Mouse (Mus musculus) ovary, postnatal 10 days (tissue): ENCODE results near the gene Lgals9.
"Not testable (repeated sequence)": the region's sequence is repeated elsewhere in the genome, so short reads cannot be mapped to it uniquely, and the experiment has no call there.

Source experiments
- DNase-seq: peaks from one replicate; pipeline ENCODE4 v3.0.0; 2022; ENCODE audit warnings: low spot score

Lgals9 gene

DNA sequence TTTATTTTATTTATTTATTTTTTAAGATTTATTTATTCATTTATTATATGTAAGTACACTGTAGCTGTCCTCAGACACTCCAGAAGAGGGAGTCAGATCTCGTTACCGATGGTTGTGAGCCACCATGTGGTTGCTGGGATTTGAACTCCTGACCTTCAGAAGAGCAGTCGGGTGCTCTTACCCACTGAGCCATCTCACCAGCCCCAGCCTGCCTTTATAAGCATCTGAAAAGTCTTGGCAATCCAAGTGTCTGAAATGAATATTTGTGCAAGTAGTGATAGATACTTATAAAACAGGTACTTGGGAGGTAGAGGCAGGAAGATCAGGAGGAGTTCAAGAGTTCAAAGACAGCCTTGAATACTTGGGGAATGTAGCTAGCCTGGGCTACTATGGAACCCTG is 22.6 kb upstream of the Lgals9 start:
- not testable (repeated sequence) for DNase-seq

DNA sequence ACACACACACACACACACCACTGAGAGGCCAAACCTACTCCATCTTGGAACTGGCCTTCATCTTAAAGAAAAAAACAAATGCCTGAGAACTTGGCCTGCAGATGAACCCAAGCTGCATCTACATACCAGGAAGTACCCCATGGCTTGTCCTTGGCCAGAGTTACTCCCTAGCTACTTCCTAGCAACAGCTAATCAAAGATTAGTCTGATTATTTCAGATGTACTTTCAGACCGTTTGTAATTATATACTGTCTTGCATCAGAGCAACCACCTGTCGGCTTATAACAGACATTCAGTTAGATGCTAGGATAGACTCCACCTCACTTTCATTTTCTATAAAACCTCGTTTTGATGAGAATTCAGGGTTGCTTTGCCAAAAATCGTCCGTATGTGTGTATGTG is 21.7 kb upstream of the Lgals9 start:
- DNase-seq: no peak

DNA sequence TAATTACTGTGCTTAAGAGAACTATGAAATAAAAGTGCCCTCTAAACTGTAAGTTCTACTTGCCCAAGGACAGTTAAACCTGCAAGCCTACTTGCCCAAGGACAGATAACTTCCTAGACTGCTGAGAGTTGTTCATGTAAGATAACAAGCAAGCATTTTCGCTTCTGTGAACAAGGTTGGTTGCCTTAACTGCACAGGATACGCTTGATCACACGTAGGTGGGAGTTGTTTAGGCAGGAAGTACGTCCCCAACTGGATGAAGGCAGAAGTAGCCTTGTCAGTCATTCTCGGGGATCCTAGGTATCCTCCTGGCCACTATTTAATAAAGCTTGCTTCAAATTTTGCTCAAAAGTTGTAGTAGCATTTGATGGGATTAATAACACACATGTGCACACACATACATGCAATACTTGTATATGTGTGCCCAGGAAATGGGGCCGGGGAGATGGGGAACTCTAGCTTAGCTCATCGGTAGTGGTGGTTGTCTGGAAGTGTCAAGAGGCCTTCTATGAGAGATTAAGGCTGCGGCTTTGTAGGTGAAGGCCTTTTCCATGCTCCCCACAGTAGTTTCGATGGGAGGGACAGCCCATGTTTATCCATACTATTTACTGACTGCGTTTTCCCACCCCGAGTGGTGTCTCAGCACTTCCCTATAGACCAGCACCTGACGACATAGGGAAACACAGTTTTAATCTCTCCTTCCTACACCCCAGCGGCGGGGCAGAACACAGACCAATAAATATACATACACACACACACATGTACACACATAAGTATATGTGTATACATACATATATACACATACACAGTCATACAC is 21.0 kb upstream of the Lgals9 start:
- DNase-seq: no peak

DNA sequence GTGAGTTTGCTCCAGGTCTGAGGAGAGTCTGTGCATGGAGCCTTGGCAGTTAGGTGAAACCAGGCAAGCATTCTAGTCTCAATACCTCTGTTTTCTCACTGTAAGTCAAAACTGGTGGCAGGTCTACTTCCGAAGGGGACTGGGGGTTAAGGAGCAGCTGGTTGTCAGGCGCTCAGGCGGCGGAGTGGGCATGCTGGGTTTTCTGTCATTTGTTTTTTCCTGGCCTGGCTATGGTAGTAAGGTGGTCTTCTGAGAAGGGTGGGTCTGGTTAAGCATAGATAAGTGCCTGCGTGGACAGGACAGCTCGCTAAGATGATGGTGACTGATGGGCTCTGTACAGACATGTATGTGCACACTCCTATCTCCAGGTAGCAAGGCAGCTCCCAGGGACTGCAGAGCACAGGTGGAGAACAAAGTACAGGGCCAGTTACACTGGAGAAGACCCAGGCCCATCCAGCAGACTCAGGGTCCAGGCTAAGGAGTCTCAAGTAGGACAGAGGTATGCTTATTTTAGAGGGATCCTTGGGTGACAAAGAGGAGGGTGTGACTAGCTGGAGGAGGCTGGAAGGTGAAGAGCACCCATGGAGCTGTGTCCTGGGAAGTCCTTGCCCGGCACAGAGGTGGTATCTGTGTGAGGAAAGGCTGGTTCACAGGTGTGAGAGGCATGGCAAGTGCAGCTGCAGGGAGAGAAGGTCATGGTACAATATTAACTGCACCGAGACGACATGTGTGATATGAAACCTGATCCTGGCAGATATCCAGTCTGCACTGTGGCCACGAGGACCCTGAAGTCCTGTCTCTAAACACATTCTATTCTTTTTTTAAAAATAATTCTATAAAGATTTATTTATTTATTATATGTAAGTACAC is 19.3 kb upstream of the Lgals9 start:
- no peak for DNase-seq

DNA sequence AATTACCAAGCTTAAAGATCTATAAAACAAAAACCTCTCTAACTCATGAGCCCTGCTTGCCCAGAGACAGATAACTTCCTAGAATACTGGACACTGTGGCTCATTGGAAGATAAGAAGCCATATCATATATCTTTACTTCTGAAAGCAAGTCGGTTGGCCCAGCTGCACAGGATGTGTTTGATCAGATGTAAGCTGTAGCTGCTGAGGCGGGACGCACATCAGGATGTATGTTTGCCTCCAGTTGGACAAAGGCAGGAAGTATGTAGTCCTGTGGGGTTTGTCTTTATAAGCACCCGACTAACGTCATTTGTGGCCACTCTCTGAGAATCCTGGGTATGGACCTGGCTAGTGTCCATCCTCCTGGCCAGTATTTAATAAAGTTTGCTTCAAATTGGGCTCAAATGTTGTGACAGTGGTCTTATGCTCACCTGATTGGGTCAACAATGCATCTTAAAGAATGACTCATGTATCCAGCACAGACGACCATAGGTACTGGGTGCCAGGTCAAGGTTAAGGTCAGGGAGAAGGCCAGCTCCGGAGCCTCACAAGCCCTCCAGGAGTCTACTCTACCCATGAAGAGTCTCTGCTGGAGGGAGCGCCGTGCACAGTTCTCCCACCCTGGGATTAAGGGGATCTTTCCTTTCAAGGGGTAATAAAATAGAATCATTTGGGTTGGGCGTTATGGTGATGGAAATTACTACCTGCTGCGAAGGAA is 18.5 kb upstream of the Lgals9 start:
- no peak for DNase-seq

DNA sequence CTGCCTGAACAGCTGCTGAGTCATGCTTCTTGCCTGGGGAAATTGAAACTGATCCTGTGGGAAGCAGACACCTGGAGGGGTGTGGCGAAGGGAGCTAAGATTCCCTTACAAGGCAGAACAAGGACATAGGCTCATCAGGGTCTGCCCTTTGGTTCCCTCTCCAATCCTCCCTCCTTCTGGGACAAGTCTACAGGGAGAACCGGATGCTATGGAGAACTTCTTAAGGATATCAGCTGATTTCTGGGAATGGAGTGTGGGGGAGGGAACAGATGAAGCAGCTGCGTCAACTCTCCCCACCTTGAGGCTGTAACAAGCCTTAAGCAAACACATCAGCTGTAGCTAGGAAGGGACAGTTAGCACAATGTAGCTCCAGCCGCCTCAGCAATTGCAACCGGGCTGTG is 17.8 kb upstream of the Lgals9 start:
- no peak for DNase-seq

DNA sequence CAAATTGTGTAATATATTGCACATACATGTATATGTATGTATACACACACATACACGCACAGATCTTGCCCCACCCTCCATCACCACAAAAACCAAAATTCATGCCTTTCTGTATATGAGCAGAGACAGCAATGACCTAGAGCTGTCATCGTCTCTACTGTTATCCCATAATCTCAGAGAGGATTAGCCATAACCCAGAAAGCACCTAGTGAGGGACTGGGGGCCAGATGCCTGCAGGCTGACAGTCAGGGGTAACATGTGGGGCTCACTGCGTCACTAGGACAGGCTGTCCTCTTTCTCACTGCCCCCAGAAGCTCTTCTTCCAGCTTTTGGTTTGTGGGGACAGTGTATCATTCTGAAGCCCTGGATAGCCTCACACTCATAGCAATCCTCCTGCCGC is 17.1 kb upstream of the Lgals9 start:
- DNase-seq: no peak

DNA sequence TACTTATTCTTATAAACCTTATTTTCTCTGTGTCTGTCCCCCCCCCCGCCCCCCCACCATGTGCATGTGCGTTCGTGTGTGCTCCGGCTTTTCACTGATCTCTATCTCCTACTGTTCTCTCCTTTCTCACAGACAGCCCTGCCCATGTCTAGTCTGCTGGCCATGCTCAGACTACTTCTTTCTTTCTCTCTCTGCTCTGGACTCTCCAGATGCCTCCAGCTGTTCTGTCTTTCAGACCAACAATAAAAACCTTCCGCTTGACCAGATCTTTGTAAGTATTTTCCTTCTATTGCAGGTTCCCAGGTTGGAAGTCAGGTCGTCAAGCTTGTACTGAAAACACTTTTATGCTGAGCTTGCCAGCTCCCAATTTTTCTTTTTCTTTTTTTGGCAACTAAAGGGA is 14.4 kb upstream of the Lgals9 start:
- DNase-seq: no peak

DNA sequence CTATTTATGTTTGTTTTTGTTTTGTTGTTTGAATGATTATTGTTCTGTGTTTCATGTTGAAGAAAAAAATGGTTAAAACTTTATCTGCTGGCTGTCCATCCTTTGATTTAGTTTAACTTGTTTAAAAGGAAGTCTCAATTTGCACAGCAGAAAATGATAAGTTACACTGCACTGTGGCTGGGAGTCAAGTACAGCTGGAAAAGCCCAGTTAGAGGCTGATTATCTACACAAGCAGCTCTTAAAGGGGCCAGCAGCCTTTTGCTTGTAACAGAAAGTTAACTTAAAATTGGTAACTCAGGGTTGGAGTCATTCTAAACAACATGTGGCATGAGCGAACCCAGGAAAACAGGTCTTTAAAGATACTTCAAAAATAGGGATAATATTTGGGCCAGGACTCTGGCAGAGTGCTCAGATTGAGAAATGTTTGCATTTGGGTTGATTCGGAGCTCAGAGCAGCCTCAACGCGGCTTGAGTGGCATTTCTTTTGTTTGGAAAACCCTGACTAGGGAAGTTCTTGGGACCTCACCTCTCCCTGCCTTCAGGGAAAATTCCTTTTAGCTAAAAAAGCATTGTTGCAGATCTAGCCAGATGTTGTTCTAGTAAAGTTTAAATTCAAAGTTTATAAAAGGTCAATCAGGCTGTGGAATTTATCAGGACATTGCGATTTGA is 6.3 kb upstream of the Lgals9 start:
- DNase-seq: not testable (repeated sequence)

DNA sequence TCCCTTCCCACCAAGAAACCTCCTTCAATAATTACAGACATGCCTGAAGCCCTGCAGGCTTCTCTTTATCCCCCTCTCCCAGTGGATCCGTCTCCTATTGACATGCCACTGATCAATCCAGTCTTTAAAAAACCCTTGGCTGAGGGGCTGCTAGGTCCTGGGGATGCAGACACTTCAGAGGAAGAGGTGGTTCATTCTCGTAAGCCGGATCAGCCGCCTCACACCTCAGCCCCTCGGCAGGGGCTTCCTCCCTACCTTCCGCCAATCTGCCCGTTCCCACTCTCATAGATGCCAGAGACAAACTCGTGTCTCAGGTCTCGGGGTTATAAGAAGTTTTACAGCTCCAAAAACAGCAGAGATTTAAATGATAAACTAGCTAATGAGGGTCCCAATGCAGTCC is 5.3 kb upstream of the Lgals9 start:
- DNase-seq: no peak

DNA sequence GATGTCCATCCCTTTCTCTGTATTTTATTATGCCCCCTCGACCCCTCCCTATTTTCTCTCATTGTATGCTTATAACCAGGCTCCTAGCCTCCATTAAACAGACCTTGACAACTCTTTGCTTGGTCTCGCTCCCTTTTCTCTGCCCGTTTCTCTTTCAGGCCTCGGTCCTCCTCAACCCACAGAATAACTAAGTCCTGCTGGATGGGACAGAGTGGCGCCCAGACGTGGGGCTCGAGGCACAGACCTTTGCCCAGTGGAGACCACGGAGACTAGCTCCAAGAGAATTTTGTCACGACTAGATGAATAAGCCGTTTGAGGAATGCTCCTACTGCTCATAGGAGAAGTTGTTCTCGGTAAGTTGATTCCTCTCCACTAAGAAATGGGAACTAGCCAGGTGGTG is 4.5 kb upstream of the Lgals9 start:
- not testable (repeated sequence) for DNase-seq

DNA sequence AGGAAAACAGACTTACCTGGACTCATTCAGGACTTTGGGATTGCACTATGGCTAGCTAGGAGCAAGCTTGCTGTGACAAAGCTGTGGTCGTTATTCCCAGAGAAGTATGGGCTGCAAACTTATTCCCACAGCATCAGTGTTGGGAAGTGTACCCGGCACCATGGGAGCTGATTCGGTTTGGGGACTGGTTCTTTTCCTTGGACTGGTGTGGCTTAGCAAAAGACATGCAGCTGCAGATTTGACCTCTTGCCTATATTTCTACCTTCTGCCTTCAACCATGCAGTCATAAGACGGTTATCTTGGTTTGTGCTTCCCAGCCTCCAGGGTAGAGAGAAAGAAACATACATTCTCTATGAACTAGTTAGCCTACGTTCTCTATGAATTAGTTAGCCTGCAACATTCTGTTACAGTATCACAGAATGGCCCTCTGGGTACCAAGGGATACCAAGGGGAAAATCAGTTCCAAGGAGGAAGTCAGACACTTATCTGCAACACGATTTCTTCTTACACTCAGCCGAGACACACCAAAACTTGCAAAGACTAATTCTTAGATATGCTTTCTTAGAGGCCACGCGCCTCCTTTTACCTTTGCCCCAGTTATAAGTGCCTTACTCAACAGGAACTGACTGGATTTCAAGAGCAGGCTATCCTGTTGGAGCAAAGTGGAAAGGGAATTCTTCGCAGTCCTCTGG is 1.7 kb upstream of the Lgals9 start:
- no peak for DNase-seq

DNA sequence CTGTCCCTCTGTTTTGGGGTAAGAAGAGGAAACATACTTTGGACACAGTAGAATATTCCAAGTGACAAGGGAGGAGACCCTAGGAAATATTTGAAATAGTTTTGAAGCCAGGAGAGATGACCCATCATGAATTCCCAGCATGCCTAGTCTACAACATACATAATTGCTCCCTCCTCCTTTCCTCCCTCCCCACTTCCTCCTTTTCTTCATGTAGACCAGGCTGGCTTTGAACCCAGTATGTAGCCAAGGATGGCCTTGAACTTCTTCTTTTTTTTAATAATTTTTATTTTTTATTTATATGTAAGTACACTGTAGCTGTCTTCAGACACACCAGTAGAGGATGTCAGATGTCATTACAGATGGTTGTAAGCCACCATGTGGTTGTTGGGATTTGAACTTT is 759 bp upstream of the Lgals9 start:
- DNase-seq: no peak

DNA sequence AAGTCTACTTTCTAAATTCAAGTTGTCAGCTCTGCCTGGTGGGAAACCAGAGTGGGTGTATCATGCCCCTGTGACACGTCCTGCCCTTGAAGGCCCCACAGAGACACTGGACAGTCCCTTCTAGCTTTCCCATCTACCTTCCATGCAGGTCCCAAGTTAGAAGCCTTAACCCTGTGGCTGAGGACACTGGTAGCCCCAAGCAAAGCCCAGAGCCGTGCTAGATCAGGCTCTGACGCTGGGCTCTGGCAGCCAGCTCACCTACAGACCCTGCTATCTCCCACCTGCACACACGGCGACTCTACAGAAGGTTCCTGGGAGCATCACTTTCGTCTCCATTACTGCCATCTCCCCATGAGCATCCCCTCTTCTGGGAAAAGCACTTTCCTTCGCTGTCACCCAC is 1.2 kb downstream of the Lgals9 start:
- DNase-seq: no peak

DNA sequence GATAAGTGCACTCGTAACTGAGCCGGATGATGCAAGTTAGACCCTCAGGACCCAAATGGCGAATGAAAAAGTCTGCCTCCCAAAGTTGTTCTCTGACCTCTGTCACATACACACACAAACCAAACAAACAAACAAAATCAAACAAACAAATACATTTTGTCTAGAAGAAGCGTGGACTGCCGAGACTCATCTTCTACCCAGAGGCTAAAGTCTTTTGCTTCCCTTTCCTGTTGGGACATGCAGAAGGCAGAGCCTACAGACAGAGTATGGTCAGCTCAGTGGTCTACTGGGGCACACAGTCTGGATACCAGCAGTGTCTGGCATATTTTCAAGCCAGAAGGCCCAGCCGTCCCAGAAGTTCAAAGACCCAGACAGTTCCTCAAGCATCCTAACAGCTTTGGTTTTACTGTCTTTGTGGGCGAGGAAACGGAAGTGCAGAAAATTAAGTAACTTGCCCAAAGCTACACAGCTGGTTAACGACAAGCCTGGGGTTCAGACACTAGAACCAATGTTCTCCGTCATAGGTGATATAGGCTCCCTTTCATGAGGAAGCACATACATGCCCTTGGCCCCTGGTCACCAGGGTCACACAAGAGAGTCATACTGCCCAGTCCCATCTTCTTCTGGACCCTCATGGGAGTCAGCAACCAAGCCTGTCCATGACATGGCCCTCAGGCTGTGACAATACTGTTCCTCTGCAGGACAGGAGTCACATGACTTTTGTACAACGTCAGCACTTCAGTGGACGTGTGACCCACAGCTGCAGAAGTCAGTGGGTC is 2.0 kb downstream of the Lgals9 start:
- no peak for DNase-seq

DNA sequence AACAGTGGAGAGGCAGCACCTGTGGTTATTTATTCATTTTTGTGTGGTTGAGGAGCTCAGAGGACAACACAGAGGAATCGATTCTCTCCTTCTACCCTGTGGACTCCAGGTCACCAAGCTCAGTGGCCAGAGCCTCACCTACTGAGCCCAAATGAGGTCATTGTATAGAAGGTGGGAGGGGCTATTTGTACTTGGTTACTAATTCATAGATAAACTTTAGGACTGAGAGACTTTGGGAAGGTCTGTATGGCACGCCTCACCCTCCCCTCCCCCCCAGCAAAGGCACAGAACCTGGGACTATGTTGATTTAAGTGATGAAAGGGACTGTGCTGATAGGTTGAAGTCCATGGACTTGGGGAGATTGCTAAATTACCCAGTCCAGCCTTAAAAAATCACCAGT is 2.7 kb downstream of the Lgals9 start:
- no peak for DNase-seq

DNA sequence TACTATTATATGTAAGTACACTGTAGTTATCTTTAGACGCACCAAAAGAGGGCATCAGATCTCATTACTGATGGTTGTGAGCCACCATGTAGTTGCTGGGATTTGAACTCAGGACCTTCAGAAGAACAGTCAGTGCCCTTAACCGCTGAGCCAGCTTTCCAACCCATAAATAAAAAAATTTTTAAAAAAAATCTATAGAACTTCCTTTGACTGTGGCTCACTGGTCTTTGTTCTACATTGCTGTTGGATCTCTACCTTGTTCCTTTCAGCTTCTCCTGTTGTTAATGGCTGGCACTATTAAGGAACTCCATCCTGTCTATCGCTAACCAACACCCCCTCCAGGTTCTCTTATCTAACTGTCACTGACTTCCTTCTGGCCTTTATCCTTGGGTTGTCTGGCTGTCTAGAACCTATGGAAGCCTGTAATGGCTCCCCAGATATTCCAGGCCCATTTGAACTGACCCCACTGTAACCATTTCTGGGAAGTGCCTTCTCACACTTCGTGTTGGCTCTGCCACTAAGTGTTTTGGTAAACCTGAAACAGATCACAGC is 4.6 kb downstream of the Lgals9 start:
- no peak for DNase-seq

DNA sequence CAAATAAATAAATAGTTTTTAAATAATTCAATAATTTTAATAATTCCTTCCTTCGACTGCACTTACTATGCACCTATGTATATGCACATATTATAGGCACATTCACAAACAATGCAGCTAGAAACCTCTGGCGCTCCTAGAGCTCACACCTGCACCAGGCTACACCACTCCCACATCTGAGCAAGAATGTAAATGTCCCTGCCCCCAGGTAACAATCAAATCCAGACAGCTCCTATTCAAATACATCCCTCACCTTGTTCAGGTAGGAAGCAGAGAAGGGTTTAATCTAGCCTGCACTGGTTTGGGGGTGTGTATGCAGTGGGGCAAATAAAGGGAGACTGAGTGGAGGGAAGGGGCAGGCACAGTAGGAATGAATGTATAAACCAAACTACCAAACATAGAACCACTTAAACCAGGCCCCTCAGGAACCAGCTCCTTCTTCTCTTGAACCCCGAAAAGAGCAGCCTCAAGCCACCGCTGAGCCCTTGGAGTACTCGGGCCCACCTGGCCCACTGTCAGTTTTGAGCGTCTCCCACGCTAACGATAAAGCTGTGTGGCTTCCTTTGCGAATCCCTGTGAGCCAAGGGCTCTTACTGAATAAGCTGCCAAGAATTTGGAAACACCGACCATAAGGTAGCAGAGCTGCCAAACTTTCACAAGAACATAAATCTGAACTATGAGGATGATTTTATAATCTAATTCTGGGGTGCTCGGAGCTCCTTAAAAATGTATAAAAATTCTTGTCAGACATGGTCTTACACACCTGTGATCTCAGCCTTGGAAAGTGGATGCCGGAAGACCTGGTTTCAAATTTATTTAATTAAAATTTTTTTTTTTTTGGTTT is 6.3 kb downstream of the Lgals9 start:
- no peak for DNase-seq

DNA sequence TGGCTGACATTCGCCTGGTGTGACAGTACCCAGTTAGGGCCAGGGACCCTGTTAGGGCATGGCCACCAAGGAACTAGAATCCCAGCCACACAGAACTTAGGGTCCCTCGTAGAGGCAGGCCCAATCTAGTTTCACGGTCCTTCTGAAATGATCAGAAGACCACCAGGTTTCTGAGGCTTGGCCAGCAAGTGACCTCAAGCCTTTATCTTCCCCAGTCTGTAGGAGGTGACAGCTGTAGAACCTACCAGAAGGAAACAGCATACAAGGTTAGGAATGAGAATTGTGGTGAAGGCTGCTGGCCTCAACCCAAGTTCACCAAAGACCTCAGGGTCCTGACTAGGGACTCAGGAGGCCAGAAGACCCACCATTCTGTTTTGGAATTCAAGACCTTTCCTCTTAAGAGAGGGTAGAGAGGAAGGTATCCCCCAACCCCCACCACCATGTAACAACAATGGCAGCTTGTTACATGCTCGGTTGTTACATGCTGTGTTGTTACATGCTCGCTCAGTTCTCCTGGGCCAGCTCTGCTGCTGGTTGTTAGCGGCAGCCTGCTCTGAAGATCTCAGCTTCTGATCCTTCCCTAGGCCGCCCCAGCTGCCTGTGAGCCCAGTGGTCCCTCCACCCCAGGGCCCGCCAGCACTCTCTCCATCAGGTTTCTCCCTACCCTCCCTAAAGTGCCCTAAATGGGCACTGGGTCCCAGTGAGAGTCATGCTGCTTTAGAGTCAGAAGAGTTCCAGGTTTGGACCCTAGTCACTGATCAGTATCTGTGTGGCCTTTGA is 7.8 kb downstream of the Lgals9 start:
- no peak for DNase-seq
